Mouse (Mus musculus): ENCODE measurements around the gene Htr1d.

Htr1d gene

GRCm38 (mm10) chr4:136423224-136423623 lies at the start of gene Htr1d:
Gene Htr1d (plus strand): TSS chr4:136423524.
- DNase-seq (ENCODE audit: low read depth, low spot score), result no peak

- DNase-seq (ENCODE audit: low read depth, low spot score), result no peak
Measured at GRCm38 (mm10) chr4:136377001-136377400, 46.3 kb upstream of the Htr1d start.

- DNase-seq (ENCODE audit: low read depth, low spot score), result peak; percentile 7
Measured at GRCm38 (mm10) chr4:136383052-136383451, 40.3 kb upstream of the Htr1d start.

GRCm38 (mm10) chr4:136383839-136384238 lies 39.5 kb upstream of the Htr1d start:
- DNase-seq (ENCODE audit: low read depth, low spot score), result no peak

DNA sequence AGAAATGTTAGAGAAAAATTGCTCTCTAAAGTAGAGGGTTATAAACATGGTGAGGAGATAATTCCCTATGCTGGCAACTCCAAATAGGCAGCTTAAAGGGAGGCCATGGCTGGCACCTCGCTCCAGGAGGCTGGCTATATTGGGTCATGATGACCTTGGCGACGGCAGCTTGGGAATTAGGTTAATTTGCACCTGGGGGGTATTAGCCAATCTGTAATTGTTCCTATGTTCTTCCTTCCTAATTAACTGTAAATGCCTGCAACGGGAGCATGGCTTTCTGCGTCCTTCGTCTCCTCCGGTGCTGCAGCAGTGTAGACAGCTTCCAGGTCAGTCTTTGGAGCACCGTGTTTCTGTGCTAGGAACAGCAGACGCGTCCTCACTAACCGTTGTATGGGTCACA lies 36.1 kb upstream of the Htr1d start:
- no peak for DNase-seq (ENCODE audit: low read depth, low spot score)

- no peak for DNase-seq (ENCODE audit: low read depth, low spot score)
Measured at GRCm38 (mm10) chr4:136401806-136402205, 21.5 kb upstream of the Htr1d start.

GRCm38 (mm10) chr4:136407831-136408230 lies 15.5 kb upstream of the Htr1d start:
- no peak for DNase-seq (ENCODE audit: low read depth, low spot score)

- DNase-seq (ENCODE audit: low read depth, low spot score), result no peak
Measured at GRCm38 (mm10) chr4:136411995-136412765, 11.1 kb upstream of the Htr1d start.

DNA sequence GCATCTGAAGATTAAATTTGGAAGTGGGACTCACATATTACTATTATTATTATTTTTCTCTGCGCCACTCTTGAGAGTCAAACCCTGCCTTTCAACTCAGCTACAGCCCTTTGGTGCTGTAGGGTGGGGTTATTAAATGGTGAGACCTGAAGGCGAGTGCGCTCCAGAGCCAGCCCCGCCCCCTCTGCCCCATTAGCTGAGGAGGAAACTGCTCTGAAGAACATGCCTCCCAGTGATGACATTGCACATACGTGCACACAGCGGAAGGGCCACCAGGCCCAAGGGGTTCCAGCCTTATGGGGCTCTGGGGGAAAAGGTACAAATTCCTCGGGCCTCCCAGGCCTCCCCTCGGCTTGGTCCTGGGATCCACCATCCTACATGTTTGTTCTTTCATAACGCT lies 7.8 kb upstream of the Htr1d start:
- DNase-seq (ENCODE audit: low read depth, low spot score), result no peak

DNA sequence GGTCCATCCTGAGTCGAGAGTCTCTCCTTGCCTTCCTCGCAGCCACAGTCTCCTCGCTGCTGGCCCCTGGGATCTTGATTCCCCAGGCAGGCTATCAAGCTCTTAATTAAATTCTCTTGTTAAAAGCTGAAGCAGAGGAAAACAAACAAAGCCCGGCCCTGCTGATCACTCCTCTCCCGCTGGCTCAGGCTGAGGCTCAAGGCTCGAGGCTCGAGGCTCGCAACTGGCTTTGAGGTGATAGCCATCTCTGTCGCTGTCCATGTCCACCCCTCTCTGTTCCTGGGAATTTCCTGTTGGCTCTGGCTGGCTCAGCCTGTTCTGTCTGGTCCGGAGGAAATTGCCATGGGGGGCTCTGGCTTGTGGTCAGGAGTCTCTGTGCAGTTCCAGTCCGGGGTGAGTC lies 4.4 kb upstream of the Htr1d start:
- no peak for DNase-seq (ENCODE audit: low read depth, low spot score)

- DNase-seq (ENCODE audit: low read depth, low spot score), result no peak
Measured at GRCm38 (mm10) chr4:136419386-136419785, 3.9 kb upstream of the Htr1d start.

DNA sequence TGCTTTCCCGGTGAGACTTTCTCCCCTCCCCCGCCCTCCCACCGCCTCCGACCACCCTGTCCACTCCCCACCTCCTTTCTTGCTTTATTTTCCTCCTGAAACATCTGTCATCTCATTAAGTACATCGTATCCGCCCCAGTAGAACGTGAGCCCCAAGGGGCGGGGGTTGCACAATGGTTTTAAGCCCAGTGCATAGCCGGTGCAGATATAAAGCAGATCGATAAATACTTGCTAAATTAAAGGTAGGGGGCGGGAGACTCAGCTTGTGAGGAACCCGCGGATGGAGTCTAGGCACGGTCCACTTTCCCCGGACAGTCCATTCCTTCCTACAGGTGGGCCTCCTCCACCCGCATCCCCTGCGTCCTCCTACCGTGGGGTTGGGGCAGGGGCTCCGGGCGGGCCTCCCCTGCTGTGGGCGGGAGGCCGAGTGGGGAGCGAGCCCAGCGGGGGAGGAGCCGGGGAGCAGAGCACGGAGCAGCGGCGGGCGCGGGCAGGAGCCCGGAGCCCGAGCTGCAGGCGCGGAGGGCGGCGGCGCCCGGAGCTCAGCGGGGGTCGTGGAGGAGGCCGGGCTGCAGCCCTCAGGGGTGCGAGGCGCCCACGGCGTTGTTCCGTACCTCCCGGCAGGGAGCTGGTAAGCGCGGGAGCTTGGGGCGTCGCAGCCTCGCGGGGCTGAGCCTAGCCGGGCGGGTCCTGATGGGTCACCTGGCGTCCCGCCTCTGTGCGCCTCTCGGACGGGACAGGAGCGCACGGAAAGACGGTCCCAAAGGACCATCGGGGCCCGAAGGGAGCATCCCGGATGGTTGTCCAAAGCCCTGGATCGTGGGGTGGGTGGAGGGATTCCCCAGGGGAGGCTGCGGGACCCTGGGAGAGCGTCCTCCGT lies 1.0 kb downstream of the Htr1d start:
- DNase-seq (ENCODE audit: low read depth, low spot score), result no peak

GRCm38 (mm10) chr4:136425000-136425288 lies 1.6 kb downstream of the Htr1d start:
- DNase-seq (ENCODE audit: low read depth, low spot score), result no peak

DNA sequence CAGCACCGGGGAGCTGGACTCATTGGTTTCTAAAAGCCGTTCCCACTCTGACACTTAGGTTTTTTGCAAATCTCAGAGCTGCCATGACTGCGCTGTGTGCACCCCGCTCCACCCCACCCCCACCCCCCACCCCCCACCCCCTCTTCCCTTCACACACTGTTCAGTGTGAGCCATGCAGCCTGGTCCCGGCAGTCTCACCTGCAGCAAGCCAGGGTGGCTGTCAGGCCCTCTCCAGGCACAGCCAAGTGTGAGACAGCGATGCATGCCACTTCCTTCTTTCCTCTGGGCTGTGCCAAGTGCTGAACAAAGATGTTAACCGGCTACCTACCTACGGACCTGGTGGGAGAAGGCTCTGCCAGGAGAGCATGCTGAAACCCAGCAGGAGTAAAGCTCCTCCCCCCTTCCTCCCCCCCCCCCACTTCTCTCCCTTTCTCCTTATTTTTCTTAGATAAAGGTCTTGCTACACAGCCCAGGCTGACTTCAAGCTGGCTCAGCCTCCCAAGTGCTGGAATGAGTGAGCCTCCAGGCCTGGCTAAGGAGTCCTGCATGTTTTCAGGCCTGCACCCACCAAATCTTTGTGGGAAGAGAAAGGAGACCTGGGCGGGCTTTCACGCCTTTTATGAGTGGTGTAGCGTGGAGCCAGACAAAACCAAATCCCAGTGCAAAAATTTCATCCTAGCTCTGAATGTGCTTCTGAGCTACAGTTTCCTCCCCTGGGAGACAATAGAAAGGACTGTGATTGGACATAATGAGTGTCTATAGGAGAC lies 7.5 kb downstream of the Htr1d start:
- no peak for DNase-seq (ENCODE audit: low read depth, low spot score)

- DNase-seq (ENCODE audit: low read depth, low spot score), result no peak
Measured at GRCm38 (mm10) chr4:136431376-136431693, 8.0 kb downstream of the Htr1d start.

- no peak for DNase-seq (ENCODE audit: low read depth, low spot score)
Measured at GRCm38 (mm10) chr4:136434029-136434428, 10.7 kb downstream of the Htr1d start.

DNA sequence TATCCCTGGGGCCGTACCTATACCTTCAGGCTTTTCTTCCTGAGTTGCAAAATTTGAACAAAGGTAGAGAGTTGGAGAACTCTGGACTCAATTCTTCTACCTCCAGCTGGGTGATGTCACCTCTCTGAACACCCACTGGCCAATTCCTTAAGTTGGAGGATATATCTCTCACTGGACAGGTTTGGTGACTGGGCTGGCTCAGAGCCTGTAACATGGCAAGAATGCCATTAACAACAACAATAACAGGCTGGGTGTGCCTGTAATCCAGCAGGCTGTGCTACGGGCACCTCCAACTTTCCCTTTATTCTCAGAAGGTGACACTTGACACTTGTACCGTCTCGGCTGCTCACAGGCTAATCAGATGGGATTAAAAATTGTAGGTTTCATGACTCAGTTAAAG lies 15.8 kb downstream of the Htr1d start:
- DNase-seq (ENCODE audit: low read depth, low spot score), result no peak

DNA sequence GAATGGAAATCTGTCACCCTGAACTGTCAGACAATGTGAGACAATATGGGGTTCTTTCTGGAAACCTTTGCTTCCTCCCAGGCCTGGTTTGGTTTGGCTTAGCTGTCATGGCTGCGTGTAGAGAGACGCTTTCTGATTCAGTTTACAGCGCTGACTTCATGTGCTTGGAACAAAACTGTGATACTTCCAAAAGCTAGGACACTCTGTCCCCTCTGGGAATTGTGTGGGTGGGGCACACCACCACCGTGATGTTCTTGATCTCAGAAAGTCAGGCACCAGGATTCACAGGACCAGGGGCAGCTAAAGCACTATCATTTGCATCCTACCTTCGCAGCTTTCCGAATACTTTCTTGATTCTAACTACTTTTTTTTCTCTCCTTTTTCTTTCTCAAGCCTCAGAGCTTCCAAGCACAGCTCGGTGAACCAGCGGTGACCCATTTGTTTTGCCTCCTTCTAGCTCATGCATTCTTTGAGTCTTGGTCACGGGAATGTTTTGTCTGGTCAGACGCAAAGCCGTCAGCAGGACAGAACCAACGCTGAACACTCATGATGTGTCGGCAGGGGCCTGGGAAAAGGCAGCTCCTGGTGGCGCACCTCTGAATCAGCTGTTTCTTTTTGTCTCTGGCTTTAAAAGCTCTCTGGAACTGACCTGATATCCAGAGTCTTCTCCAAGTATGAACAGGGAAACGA lies 18.2 kb downstream of the Htr1d start:
- no peak for DNase-seq (ENCODE audit: low read depth, low spot score)

GRCm38 (mm10) chr4:136444561-136444960 lies 21.2 kb downstream of the Htr1d start:
- DNase-seq (ENCODE audit: low read depth, low spot score), result no peak

DNA sequence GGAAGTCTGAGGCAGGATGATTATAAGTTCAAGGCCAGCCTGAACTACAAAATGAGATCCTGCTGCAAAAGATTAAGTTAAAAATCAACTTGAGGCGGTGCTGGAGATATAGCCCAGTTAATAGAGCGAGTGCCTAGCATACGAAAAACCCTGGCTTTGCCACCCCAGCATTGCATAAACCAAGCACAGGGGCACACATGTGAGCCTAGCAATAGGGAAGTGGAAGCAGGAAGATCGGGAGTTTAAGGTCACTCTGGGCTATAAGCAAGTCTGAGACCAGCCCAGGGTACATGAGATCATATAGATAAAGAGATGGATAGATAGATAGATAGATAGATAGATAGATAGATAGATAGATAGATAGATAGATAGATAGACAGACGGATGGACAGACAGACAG lies 26.5 kb downstream of the Htr1d start:
- no peak for DNase-seq (ENCODE audit: low read depth, low spot score)

DNA sequence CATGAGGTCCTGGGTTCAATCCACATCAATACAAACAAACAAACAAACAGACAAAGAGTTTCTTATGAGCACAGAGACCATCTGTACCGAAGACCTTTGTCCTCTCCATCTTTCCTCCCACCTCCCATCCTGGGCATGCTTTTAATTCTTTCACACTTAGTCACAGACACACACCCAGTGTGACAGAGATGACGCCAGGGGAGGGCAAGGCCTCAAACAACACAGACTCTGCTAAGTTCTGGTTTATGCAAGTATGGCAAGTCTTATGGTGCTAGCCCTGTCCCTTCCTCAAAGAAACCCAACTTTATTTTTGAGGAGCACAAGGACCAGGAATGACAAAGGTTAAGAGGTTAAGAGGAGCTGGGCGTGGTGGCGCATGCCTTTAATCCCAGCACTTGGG lies 26.9 kb downstream of the Htr1d start:
- no peak for DNase-seq (ENCODE audit: low read depth, low spot score)

DNA sequence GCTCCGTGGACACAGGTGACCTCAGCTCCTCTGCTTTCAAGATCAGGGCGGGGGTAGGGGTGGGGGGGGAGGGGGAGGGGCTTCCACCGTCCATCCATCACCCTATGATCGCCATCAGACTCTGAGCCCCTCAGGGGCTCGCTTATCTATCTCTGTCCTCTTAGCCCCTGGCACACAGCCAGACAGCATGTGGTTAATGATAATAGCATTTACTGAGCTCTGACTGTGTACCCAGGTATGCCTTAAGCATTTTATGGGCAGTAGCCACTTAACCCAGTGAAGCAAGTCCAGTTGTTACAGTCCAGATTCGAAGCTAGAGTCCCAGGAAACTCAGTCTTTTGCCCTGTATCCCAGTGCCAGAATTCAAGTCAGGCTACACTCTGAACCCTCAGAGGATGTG lies 28.2 kb downstream of the Htr1d start:
- no peak for DNase-seq (ENCODE audit: low read depth, low spot score)

All from WW6 (cell line).